Mouse (Mus musculus) thymus, postnatal 14 days (tissue): ENCODE data around the gene H2-Eb1.

Source experiments
- DNase-seq: peaks from one replicate; pipeline ENCODE4 v3.0.0; 2021

Gene H2-Eb1

DNA sequence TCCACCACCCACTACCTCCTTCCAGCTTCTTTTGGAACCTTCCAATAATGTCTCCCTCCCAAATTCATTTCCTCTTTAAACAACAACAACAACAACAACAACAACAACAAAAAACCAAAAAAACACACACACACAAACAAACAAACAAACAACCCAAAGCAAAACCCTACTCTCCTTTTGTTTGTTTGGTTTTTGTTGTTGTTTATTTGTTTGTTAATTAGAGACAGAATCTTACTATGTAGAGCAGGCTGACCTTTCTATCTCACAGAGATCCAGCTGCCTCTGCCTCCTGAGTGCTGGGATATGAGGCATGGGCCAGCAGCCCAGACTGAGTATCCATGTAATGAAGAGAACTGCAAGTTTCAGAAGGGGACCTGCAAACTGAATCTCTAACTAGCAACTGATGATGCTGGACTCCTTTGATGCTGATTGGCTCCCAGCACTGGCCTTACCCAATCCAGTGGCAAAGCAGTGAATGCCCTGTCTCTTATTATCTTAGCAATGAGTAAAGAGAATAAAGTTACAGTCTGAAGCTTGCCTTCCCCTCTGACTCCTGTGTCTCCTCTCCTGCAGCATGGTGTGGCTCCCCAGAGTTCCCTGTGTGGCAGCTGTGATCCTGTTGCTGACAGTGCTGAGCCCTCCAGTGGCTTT is at the start of gene H2-Eb1:
Gene H2-Eb1 (plus strand): TSS at position 488 of the 651 bp plus-strand sequence.
- DNase-seq: peak; percentile 89

DNA sequence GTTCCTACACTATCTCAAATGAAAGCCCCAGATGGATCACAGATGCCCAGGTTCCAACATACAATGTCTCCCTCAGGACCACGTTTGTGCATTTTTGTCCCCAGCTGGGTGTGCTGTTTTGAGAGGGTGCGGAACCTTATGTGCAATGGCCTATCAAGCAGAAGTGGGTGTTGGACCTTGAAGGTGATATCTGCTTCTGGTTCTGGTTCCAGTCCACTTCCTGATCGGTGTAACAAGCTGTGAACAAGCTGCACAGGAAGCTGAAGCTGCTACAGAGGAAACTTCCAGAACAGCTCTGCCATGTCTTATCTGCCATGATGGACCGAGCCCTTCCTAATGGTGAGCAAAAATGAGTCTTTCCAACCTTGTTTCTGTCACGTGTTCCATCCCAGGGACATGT is 49.2 kb upstream of the H2-Eb1 start:
- no peak for DNase-seq

DNA sequence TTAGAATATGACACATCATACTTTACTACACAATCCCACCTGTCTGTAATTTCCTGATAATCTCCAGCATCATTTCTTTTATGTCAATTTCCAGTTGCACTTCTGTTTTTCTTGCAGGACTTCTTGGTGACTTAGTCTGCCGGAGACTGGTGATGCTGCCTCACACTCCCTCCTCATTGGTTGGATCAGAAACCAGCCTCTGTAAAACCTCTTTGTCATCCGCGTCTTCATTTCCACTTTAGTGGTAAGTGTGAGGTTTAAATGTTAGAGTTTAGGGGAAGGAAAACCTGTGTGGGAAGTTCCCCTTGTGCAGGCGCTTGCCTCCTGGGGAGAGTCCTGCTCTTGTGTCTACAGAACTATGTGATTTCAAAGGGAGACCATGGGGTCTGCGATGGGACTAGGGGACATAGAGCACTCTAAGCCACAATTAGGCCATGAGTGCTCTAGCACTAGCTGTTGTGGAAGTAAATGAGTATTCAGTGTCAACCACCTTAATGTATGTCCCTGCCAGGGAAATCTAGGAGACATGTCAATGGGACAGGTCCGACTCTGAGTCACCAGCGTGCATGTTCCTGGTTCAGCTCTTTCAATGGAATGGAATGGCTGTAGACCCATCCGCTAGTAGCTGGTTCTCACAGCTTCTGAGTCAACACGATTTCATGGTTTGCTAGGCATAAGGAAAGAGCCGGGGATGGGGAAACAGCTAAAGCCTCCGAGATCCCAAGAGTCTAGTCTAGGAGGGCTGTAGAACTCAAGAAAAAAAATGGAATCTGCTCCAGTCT is 47.9 kb upstream of the H2-Eb1 start, which contains the start of gene H2-Ab1:
Gene H2-Ab1 (plus strand): TSS at position 96 of the 782 bp plus-strand sequence.
- DNase-seq: peak; percentile 85

DNA sequence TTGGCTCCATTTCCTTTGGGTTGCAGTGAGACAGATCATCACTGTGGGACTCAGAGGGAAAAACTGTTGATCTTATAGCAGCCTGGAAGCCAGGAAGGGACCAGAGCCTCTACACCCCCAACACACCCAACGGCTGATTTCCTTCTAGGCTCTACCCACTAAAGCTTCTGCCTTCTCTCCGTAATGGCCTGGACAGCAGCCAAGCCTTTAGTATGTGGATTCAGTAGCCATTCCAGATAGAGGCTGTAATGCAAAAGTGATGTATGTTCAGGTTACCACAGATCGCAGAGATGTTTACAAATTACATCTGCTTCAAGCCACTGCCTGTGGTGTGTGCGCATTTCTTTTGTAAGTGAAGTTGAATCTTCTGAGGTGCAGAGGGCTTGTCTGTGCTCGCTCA is 45.1 kb upstream of the H2-Eb1 start:
- no peak for DNase-seq

DNA sequence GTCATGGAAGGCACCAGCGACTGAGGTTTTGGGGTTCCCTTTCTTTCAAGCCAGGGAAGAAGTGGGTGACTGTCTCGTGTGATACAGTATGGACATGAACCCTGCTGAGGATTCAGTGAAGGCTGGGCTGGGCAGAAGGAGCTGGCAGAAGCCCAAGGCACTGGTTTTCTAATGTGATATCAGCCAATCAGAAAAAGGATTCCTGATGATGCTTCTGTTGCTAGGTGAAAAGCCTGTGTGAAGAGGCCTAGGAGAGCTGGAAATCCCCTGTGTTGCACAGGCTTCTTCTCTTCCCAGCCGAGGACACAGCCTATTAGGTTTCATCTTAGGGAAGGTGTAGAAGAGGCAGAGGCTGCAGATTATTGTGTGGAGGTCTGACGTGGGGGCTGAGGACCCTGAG is 44.2 kb upstream of the H2-Eb1 start:
- DNase-seq: peak; percentile 54

DNA sequence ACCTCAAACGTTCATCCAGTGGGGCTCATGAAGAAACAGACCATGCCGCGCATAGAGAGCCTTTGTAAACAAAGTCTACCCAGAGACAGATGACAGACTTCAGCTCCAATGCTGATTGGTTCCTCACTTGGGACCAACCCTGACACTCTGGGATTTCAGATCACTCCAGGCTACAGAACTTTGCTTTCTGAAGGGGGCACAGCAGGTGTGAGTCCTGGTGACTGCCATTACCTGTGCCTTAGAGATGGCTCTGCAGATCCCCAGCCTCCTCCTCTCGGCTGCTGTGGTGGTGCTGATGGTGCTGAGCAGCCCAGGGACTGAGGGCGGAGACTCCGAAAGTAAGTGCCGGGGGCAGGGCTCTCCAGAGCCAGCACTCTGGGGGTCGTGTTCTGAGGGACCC is 42.6 kb upstream of the H2-Eb1 start:
- DNase-seq: peak; percentile 80

DNA sequence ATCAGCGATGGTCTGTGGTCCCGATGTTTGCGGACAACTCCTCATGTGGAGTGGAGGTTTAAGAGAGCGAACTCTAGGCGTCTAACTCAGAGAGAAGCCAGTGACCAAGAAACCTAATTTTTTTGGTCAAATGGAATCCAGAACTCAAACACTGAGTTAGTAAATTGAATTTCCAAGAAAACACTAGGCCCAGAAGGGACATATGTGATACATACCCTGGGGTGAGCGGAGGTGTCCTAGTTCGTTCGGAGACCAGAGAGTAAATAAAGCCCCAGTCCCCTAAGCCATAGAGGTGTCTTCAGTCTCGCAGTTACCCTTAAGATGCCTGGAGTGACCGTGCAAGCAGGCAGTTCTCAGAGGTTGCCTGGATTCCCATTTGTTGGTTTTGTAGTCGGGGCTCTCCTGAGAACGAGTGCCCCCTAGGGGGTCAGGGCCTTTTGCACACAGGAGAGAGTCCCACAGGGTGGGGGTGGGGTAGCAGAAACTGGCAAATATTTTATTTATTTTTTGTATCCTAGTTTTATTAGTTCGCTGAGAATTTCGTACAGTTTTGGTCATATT is 41.8 kb upstream of the H2-Eb1 start:
- DNase-seq: peak; percentile 71

DNA sequence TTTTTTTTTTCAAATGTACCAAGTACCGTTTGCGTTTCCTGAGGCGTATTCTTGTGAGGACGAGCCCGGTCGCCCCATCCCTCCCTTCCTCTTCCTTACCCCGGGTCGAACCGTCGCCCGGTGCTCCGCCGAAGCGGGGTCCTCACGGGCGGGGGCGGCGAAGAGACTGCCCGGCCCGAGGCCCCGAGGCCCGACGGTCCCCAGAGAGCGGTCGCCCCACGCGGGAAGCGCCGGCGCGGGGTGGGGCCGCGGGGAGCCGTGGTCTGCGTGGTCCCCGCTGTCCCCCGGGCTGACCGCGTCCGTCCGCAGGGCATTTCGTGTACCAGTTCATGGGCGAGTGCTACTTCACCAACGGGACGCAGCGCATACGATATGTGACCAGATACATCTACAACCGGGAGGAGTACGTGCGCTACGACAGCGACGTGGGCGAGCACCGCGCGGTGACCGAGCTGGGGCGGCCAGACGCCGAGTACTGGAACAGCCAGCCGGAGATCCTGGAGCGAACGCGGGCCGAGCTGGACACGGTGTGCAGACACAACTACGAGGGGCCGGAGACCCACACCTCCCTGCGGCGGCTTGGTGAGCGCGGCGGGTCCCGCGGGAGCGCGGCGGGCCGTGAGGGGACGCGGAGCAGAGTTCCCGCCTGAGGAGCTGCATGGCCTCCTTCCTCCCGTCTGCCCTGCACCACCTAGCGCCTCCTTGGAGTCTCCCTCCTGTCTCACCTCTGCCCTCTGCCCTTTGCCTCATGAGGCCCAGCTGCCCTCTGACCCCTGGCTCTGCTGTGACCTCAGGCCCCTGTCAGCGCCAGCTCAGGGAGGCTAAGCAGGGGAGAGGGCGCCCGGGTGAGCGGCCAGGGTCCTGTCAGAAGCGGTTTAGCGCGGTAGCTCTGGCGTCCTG is 41.0 kb upstream of the H2-Eb1 start:
- peak; percentile 34 for DNase-seq

DNA sequence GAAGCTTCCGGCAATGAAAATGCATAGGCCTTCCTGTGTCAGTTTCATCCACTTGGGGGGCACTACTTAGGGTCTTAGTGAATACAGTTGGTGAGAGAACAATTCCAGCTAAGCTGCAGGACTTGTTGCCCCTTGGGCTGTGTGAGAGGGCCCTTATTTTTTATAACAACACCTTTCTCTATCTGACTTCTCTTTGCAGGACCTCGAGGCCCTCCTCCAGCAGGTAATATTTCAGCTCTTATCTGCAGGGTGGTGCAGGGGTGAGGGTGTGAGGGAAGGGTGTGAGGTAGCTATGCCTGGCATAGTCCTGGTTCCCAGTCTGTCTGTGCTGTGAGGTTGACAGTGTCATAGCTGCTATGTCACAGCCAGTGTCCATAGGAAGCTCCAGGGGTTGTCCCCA is 37.4 kb upstream of the H2-Eb1 start:
- DNase-seq: no peak

DNA sequence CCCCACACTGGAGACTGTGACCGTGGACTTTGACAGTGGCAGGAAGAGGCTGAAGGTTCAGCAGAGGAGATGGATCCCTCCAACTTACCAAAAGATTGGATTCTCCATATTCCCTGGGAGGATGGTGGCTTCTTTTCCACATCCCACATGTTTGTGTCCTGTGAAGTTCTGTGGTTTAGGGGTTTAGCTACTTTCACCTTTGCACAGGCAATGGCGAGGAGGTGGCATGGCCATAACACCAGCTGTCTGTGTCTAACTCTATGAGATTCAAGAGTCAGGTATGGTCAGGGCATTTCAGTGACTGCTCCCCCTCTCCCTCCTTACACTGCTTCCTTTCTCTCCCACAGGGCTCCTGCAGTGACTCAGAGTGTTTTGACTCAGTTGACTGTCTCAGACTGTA is 36.9 kb upstream of the H2-Eb1 start:
- no peak for DNase-seq

DNA sequence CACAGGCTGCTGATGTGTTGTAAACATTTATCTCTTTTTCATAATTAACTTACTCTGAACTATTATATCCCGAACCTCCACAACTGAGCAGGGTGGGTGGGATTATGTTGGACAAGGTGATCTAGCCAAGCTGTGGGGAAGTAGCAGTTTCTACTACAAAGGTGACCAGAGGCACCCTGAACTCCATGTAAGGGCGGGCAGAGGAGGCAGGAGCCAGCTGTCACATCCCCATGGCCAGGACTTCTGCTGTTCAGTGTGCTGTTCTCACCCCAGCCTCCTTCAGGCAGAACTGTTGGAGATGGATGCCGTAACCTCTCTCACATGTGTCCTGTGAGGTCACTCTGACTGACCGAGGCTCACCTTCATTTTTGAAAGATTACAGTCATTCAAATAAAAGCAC is 35.9 kb upstream of the H2-Eb1 start:
- DNase-seq: no peak

DNA sequence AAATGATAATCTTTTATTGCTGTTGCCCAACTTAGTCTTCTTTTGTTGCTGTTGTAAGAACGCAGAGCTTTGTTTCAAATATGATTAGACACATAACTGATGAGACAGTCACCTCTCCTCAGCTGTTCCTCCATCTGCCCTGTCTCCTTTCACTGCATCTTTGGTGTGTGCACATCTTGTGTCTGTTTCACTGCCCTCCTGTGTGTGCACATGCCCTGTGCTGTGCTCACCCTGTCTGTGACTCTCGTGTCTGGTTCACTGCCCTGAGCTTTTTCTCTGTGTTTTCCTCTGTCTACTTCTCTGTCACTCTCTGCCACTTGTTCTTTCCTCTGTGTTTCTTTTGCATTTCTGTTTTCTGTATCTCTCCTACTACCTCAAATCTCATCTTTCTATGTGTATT is 35.4 kb upstream of the H2-Eb1 start:
- no peak for DNase-seq

DNA sequence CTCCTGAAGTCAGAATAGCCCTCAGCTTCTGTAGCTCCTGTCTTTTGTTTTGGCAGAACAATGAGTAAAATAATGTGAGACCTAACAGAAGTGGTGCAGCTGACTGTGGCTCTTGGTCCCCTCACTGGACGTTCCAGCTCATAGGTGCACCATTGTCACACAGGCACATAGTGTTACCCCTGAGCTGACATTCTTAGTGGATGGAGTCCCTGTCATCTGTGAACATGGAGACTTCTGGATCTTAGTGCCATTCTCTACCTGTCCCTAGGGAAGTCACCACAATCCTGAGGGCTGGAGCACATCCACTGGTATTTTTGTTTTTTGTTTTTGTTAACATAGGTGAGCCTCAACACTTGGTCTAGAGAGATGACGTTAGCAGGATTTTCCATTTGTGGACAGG is 34.7 kb upstream of the H2-Eb1 start:
- no peak for DNase-seq

DNA sequence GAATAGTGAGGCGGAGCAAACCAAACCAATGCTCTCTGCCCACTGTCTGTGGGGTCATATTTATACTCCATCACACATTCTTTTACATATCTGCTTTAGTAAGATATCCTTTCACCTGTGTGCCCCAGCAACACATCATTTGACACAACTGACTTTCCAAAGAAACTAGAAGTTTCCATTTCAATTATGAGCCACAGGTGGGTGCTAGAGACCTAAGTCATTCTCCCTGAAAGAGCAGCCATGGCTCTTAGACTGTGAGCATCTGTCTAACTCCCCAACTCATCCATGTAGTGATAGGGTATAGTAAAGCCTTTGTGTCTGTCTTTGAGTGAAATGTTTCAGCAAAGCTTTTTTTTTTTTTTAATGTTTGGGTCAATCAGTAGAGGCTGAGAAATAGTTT is 33.6 kb upstream of the H2-Eb1 start:
- no peak for DNase-seq

DNA sequence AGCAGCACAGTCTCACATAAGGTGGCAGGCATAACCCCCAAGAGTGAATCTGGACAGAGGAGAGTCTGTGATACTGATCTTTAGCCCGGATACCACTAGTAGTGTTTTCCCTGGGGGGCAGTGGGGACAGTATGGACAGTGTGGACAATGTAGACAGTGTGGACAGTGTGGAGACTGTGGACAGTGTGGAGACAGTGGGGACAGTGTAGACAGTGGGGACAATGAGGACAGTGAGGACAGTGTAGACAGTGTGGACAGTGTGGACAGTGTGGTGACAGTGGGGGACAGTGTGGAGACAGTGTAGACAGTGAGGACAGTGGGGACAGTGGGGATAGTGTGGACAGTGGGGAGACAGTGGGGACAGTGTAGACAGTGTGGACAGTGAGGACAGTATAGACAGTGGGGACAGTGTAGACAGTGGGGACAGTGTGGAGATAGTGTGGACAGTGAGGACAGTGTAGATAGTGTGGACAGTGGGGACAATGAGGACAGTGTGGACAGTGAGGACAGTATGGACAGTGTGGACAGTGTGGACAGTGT is 25.1 kb upstream of the H2-Eb1 start:
- no peak for DNase-seq

DNA sequence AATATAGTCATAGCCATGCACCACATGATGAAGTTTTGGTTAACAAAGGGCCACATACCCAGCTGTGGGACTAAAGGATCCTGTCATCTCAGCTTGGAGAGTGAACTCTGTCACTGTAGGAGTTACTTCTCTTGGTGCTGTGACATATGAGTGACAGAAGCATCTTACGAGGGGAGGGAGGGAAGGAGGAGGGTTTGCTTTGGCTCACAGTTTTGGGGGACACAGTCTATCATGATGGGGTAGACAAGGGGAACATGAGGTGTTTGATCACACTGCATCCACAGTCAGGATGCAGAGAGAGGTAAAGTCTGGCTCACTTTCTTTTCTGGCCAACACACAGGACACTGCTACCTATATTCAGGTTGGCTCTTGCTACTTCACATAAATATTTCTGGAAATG is 23.8 kb upstream of the H2-Eb1 start:
- no peak for DNase-seq

DNA sequence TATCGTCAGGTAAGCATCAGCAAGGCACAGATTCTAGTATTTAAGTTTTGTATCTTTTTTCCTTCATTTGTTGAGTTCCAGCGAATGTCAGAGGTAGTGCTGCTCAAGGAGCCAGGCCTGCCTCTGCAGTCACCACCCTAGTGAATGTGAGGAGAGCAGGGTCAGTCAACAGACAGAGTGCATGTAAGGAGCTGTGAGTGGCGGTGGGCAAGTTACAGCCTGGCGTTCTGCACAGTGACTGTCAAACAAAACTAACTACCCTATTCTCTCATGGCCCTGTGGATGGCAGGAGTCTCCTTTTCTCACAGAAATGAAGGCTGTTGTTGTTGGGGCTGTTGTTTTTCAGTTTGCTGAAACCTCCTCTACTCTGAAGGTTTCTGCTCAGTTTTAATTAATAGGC is 20.3 kb upstream of the H2-Eb1 start:
- DNase-seq: no peak

DNA sequence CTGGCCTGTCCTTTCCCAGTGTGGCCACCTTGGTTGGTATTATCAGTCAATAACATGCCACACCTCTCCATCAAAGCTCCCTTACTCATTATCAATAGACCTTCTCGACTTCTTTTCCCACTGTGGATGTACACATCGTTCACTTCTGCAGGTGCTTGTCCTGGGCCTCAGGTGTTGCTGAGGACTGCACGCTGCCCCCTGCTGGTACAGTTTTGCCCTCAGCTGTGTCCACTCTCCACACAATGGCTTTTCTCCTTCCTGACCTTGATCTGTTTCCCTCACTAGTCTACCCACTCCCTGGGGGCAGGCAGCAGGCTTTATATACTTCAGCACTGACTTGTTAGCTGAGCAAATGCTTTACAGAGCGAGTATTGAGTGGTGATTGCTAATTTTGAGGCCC is 19.8 kb upstream of the H2-Eb1 start:
- peak; percentile 72 for DNase-seq

DNA sequence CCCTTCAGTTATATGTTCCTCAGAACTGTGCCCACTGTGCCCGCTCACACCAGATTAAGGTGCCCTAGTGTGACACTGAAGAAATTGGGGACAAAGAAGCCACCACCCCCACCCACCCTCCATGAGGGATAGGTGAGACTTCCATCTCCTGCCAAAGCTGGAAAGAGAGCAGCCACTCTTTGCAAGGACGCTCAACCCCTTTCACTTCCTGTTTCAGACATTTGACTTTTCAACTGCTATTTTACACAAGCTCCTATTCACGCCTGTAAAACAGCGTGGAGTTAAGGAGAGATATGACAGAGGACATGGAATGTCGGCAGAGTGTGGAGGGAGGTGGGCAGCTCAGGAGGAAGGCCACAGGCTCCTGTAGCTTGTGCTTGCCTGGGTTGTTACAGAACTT is 19.2 kb upstream of the H2-Eb1 start:
- no peak for DNase-seq

DNA sequence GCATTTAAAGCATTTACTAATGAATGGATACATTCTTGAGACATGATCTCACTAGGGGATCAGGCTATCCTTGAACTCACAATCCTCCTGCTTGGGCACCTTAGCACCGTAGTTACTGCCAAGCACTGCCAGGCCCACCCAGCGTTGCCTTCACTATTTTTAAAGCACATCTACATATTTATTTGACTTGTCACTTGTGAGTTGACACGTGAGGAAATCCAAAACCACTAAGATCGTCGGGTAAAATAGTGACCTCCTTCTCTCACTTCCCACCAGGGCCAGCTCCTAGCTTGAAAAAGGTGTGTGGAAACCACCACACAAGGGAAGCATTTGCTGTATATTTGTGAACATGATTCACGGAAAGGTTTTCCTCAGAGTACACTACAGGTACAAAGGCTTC is 18.7 kb upstream of the H2-Eb1 start:
- DNase-seq: no peak

DNA sequence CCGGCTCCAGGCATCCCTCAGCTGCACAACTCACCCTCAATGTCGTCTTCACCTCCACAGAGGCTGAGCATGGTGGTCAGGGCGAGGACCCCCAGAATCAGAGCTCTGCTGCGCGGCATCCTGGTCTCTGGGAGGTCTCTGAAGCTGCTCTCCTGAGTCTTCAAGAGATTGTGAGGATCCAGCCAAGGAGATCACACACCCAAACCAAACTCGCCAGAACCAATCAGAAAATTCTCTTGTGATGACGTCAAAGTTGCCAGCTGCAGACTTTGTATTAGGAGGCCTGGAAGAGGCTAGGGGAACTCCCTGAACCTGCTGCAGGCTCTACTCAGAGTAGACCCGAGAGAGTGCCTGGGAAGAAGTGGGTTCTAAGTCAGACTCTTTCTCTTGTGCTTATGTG is 18.0 kb upstream of the H2-Eb1 start, which contains the start of gene H2-Aa:
Gene H2-Aa (minus strand): TSS at position 176 of the 400 bp plus-strand sequence.
- DNase-seq: peak; percentile 81

DNA sequence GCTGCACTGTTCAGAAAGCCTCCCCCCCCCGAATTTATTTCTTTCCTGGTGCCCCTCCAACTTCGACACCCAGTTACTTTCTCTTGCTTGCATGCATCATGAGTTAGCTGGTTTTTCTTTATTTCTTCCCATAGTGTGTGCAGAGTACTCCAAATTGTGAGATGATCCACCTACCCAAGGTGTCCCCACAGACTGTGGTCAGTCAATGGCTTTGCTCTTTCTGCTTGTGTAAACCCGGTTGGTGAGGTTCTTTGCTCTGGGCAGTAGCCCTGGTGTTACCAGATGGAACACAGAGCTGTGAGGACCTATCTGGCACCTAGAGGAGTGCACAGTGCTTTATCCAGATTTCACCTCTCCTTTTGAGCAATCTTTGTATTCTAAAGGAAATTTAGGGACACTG is 17.5 kb upstream of the H2-Eb1 start:
- no peak for DNase-seq

DNA sequence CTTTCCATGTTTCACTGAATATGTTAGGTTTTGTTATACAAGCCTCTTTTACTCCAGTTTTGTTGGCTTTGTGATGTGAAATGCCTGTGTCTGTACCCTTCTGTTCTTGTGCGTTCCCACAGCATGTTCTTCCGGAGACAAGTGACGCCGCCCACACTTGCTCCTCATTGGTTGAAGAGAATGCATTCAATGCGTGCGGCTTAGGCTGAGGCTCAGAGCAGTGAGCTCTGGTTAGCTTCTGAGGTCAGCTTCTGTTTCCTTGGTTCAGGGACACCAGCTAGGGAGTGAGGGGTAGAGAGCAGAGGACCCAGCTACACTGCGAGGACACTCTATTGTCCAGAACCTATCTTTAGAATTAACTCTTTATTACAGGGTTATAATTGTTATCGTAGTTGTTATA is 14.1 kb upstream of the H2-Eb1 start:
- peak; percentile 84 for DNase-seq
